Mouse (Mus musculus) c-Kit-negative CD71-positive TER-119-positive erythroid progenitor cells, embryonic 14.5 days (primary cell): ENCODE data around the gene 4930544D05Rik.

ENCODE experiments used
- DNase-seq: peaks from one replicate; pipeline ENCODE4 v3.0.0-alpha.2; 2013; ENCODE audit warnings: low read depth, low spot score

Gene 4930544D05Rik

GRCm38 (mm10) chr11:70641241-70641640 is 25.6 kb downstream of the 4930544D05Rik start:
- no peak for DNase-seq

- DNase-seq = no peak
Observed at GRCm38 (mm10) chr11:70643051-70643450, 27.4 kb downstream of the 4930544D05Rik start.

GRCm38 (mm10) chr11:70644564-70645103 is 29.0 kb downstream of the 4930544D05Rik start:
- no peak for DNase-seq

- no peak for DNase-seq
Observed at GRCm38 (mm10) chr11:70645461-70646258, 30.0 kb downstream of the 4930544D05Rik start.

- DNase-seq = no peak
Observed at GRCm38 (mm10) chr11:70646259-70646555, 30.6 kb downstream of the 4930544D05Rik start.

- DNase-seq = peak; percentile 98
Observed at GRCm38 (mm10) chr11:70646691-70647650, 31.3 kb downstream of the 4930544D05Rik start, which contains the start of the genes Rnf167 and Slc25a11. TSS of gene Rnf167 (plus strand) at chr11:70647235. TSS of gene Slc25a11 (minus strand) at chr11:70647479.

- DNase-seq = no peak
Observed at GRCm38 (mm10) chr11:70647716-70648420, 32.2 kb downstream of the 4930544D05Rik start.

GRCm38 (mm10) chr11:70648512-70648911 is 32.9 kb downstream of the 4930544D05Rik start:
- DNase-seq = no peak

GRCm38 (mm10) chr11:70649185-70649734 is 33.6 kb downstream of the 4930544D05Rik start:
- DNase-seq = no peak

GRCm38 (mm10) chr11:70650322-70651175 is 34.9 kb downstream of the 4930544D05Rik start:
- DNase-seq = no peak

- no peak for DNase-seq
Observed at GRCm38 (mm10) chr11:70651391-70651790, 35.7 kb downstream of the 4930544D05Rik start.

- no peak for DNase-seq
Observed at GRCm38 (mm10) chr11:70652029-70652883, 36.6 kb downstream of the 4930544D05Rik start.

- DNase-seq = no peak
Observed at GRCm38 (mm10) chr11:70652884-70653344, 37.3 kb downstream of the 4930544D05Rik start.

- DNase-seq = peak; percentile 64
Observed at GRCm38 (mm10) chr11:70653345-70654197, 37.9 kb downstream of the 4930544D05Rik start.

- DNase-seq = peak; percentile 56
Observed at GRCm38 (mm10) chr11:70654198-70654922, 38.7 kb downstream of the 4930544D05Rik start, which contains the start of gene Pfn1. TSS of gene Pfn1 (minus strand) at chr11:70654644.

GRCm38 (mm10) chr11:70654923-70655570 is 39.4 kb downstream of the 4930544D05Rik start:
- peak; percentile 49 for DNase-seq
